Mouse (Mus musculus): ENCODE results near the gene Hoxc8. TPM values are rescaled to one million over a fixed set of nuclear protein-coding genes. Genes with fewer than 3 reads are reported as not detected.

The Hoxc8 gene
- polyA plus RNA-seq, 2 experiments from 2014 or later: 0.43 TPM; not detected in 1

DNA sequence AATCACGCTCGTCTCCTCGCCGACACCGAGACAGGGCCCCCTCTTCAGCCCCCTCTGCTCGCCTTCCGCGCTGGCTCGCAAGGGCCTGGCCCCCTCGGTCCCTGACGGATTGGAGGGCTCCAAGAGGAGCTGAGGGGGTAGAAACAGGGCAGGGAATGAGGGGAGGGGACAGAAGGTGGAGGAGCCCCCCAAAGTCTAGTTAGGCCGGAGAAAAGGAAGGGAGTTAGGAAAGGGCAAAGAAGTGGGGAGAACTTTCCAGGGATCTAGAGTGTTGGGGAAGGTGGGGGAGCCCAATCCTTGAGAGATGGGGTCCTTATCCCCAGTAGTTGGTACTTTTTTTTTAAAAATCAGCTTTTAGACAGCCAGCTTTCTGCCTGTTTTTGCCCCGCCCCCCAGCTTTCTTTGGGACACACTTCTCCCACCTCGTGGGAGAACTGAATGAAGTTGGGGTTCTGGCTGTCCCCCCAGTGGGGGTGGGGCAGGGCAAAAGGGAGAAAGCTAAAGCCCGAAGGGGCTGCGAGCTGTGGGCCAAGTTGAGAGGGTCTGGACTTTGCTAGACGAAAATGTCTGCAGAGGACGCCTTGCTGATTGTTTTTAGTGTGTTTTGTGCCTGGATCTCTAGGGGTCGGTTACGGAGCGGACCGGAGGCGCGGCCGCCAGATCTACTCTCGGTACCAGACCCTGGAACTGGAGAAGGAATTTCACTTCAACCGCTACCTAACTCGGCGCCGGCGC lies 19.9 kb downstream of the Hoxc8 start:
- ATAC-seq: no peak

DNA sequence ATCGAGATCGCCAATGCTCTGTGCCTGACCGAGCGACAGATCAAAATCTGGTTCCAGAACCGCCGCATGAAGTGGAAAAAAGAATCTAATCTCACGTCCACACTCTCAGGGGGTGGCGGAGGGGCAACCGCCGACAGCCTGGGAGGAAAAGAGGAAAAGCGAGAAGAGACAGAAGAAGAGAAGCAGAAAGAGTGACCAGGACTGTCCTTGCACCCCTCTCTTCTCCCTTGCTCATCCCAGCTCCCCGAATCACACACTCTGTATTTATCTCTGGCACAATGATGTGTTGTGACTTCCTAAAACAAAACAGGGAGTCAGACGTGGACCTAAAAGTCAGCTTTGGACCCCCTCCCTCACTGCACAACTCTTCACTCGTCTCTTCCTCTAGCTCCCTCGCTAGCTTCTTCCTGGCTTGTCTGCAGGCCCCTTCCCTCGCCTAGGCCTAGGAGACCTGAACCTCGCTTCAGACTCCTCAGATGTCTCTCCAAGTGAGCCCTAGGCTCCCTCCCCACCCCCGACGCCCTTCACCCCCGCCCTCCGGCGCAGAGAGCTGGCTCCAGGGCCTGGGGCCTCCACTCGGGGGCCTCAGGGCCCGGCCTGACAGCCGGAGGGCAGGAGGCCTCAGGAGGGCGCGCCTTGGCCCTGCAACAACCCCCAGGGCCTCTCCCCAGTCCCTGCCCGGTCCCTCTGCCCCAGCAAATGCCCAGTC lies 20.6 kb downstream of the Hoxc8 start:
- no peak for ATAC-seq

DNA sequence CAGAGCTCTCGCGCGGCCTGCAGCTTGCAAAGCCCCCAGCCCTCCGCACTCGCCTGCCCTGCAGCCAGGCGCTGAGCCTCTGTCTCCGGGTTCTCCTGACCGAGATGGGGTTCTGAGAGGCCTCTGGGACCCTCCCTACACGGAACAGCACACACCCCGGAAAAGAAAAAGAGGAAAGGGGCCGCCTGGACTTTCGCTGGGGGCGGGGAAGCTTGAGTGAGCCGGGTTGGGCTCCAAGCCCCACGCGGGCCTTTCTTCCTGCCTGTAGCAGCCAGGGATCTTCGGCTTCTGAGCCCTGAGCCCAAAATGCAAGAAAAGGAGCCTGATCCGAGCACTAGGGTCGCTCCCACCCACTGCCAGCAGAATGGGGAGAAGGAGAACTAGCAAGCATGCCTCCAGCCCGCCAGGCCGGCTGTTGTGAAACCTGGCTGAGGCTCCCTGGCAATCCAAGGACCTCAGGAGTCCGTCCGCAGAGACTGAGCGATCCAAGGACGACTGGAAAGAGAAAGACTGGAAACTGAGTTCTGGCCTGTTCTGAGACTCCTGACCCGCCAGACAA lies 21.6 kb downstream of the Hoxc8 start:
- no peak for ATAC-seq

DNA sequence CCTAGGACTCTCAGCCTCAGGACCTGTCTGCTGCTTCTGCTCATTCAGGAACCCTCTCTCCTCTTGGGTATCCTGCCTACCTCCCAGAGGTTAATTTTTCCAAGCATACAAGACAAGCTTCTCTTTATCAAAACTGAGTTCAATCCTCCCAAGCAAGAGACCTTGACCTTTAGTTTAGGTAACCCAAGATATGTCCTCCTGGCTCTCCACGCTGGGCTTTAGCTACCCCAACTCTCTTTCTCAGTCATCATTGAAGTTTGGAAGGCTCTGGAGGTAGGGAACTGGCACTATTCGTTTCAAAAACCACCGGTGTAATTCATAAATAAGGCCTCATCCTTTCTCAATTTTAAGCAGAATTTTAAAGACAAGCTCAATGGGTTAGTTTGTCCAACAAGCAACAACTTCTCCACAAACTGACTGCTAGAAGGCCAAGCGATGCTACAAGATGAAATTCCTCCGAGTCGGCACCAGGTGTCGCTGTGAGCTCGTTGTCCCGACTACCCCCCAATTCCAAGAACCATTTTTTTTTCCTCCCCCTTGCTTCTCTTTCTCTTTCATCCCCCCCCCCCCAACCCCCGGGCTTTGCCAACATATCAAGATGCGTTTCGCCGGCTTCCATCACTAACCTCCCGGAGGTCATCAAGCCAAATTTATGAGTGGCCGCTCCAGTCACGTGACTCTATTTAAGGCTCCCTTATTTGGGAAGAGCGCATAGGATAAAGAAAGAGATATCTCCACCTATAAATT lies 23.0 kb downstream of the Hoxc8 start:
- no peak for ATAC-seq

DNA sequence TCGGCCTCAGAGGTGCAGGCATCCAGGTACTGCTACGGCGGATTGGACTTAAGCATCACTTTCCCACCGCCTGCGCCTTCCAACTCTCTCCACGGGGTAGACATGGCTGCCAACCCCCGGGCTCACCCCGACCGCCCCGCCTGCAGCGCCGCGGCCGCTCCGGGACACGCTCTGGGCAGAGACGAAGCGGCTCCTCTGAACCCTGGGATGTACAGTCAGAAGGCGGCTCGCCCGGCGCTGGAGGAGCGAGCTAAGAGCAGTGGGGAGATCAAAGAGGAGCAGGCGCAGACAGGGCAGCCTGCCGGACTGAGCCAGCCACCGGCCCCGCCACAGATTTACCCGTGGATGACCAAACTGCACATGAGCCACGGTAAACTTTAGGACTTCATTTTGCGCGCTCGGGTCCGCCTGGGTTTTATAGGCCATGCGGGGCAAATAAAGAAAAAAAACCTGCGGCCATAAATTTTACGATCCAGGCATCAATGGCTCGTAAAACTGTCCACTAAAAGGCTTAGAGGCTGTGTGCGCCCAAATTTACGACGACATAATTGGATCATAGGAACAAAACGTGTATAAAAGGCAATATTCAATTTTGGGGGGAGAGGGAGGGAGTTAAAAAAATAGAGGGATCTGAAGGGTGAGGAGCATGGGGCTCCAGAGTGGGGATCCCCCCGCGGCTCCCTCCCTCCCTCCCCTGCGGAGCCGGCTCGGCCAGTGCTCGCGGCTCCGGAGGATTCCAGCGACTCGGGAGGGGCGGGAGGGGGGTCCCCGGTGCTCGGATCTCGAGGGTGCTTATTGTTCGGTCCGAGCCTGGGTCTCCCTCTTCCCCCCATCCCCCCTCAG lies 24.0 kb downstream of the Hoxc8 start:
- ATAC-seq: no peak

DNA sequence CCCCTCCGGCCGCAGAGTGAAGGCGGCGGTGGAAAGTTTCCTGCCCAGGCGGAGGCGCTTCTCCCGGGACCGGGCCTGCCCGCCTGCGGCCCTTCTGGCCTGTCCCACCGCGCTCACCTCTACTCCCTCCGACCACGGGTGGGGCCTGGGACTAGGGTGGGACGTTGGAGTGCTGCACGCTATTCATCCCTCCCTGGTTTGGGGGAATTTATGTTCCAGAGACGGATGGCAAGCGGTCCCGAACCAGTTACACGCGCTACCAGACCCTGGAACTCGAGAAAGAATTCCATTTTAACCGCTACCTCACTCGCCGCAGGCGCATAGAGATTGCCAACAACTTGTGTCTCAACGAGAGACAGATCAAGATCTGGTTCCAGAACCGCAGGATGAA lies 24.6 kb downstream of the Hoxc8 start:
- ATAC-seq: no peak

DNA sequence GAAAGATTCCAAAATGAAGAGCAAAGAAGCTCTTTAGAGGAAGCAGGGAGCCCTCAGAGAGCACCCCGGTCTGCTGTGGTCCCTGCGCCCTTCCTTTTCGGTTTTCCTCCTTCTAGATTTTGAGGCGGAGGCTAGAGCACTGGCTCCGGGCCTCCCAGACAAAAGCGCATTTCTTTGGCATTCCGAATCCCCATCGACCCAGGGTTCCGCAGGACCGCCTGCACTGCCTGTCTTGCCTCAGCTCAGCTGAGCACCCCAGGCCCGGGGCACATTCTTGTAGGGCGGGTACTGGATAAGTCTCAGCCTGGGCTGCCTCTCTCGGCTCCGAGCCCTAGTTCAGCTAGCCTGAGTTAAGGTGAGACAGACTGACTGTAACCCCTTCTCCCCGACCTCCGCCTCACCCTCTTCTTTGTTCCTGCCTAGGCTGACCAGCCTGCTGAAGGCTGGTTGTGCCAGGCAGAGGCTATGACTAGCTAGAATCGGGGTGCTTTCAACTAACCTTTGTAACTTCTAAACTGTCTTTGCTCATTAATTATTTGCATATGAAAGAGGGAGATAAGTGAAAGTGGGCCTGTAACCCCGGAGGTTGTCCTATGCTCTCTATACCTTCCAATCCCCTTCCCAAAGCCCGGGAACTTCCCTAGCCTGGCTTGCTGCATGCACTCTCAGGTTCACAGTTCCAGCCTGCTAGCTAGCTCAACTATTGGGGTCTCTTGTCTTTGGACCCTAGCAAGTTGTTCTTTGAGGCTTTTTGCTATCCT lies 25.2 kb downstream of the Hoxc8 start:
- no peak for ATAC-seq

DNA sequence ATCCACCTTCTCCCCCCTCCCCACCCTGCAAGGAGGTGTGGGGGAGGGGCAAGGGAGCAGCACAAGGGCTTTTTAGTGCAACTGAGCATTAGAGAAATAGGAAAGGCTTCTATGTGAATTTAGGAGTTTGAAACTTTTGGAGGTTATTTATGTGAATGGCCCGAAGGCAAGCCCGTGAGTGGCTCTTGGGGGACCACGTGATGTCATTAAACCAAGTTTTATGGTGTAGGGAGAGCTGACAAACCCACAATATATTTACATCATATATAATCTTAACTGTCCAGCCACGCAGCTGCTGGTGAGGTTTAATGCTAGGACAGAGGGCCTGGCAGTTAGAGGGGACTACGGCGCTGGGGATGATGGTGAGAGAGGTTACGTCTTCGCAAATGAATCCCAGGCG lies 28.2 kb downstream of the Hoxc8 start, which contains the start of gene Hoxc4:
Hoxc4 (plus strand) TSS at position 299 of the 400 bp plus-strand sequence.
- no peak for ATAC-seq

DNA sequence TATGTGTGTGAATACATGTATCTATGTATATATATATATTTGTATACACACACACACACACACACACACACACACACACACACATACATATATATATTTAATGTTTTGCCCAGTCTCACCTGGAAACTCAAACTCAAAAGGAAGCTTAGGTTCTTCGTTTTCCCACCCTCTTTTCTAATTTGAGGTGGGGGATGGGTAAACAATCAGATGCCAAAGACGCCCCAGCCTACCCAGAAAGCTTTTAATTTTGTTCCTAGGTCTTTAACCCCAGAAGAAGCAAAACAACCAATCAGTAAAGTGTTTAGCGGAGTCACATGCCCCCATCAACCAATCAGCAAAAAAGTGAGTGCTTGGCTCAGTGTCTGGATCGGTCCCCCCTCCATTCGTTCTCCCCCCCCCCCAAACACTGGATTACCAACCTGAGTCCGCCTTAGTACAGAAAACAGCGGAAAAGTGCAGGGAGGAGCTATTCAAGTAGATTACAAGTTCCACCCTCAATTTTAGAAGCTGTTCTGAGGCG lies 30.6 kb downstream of the Hoxc8 start:
- ATAC-seq: no peak

DNA sequence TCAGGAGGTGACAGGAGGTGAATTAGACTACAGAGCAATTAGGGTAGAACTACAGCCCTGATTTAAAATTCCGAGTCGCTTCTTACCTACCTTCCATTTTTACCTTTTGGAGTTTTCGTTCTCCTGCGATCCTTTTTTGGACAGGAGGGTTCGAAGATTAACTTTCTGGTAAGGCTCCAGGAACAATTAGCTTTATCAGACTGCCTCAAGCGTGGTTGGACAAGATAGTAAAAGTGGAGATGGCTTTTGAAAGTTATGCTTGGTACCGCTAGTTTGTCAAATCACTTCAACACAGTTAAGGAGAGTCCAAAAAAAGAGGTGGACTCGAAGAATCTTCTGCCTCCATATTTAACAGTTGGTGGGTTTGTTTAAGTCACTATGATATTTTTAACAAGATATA lies 31.1 kb downstream of the Hoxc8 start:
- ATAC-seq: no peak

DNA sequence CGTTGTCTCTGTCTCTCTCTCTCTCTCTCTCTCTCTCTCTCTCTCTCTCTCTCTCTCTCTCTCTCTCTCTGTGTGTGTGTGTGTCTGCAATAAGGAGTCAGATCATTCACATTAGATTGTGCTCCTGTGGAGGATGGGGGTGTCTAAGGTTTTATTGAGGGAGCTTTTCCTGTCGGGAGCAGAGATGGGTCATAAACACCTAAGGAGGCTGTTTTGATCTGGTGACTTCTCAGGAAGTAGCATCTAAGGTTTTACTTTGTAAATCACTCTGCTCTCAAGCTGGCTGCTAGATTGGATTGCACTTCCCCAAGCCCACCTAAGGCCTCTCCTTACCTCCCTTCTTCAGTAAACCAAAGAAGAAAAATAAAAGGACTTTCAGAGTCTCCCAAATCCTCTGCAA lies 33.7 kb downstream of the Hoxc8 start:
- ATAC-seq: no peak

DNA sequence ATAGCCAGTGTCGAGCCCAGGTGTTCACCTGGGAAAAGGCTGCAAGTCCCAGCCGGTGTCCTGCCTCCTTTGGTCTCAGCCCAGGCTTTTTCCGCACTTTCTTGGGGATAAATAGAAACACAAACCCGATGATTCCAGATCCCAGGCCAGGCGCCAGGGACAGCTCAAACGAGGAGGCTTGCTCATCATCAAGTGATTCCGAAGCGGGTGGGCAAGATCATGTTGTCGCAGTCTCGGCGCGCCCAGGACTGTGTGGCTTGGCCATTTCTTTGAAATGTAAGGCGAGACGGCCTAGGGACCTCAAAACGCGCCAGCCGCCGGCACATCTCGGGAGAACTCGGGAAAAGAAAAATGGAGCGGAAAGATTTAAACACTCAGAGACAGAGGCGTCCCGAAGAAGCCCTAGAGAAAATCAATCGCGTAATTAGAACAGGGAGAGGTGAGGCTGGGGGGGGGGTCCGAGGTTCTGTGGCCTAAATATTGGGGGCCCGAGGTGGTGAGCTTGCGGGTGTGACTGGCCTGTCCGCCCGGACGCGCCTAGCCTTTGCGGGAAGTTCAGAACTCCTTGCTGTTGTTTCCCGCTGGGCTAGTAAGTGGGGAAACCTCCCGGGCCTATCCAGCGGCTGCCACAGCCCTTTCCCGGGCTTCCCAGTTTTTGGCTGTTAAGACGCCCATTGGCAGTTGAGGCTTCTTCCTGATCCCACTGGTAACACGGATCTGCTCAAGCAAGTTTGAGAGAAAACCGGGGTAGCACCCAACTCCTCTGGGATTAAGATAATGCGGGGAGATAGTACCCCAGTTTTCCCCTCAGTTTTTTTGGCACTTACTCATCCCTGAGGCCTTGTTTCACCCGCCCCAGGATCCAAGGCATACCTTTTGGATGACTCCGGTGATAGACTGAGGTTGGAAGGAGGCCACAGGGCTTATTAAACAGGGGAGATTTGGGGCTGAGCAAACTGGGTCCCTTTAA lies 37.1 kb downstream of the Hoxc8 start:
- ATAC-seq: no peak

DNA sequence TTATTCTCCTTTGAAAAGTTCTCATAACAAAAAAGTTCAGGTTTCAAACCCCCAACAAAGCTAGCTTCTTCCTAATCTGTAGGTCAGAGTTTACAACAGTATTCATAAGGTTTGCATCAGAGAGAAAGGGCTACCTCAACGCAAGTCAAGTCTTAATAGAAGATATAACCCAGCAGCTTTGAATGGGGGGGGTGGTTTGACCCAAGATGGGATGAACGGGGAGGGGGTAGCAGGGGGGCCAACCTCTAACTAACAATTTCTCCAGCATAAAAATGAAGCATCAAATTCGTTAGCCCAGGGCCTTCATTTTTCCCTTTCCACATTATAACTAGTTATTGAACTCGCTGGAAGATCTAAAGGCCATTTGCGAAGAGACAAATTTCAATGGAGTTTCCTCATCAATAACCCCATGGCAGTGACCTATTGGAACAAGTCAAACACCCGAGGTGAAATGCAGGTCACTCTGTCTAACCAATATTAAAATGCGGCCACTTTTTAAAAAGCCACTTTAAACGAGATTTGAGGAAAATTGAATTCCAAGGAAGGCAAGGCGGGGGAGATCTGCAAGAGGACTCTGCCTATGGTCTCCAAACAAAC lies 38.6 kb downstream of the Hoxc8 start:
- no peak for ATAC-seq

DNA sequence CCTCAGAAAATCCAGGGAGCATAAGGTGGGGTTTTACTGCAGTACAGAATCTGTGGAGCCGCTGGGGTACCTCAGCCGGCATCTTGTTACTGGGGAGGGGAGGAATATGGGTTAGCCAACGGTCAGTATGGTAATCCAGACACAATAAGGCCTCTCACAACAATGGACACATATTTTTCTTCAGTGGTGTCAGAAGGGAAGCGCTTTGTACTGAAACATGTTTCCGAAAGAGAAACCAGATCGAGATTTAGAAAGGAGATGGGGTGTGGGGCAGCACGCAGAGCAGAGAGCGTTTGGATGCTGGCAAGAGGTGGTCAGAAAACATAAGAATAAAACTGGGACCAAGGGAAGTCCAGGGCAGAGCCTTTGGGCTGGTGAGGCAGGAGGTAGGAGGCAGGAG lies 39.7 kb downstream of the Hoxc8 start:
- no peak for ATAC-seq

DNA sequence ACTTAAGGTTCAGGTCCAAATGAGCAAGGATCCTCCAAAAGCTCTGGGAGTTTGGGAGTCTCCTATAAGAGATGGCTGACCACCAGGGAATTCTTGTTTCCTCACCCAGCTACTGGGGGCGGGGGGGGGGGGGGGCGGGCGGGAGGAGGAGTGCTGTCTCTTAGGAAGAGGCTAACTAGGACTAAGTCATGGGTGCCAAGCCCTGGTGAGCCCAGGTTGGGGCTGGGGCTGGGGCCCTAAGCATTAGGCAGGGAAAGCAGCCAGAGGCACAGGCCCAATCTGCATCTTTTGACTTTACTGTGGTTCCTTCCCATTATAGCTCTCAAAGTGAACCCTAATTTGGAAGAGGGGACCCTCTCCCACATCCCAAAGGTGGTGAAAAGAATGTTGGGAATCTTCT lies 41.8 kb downstream of the Hoxc8 start:
- ATAC-seq: no peak

DNA sequence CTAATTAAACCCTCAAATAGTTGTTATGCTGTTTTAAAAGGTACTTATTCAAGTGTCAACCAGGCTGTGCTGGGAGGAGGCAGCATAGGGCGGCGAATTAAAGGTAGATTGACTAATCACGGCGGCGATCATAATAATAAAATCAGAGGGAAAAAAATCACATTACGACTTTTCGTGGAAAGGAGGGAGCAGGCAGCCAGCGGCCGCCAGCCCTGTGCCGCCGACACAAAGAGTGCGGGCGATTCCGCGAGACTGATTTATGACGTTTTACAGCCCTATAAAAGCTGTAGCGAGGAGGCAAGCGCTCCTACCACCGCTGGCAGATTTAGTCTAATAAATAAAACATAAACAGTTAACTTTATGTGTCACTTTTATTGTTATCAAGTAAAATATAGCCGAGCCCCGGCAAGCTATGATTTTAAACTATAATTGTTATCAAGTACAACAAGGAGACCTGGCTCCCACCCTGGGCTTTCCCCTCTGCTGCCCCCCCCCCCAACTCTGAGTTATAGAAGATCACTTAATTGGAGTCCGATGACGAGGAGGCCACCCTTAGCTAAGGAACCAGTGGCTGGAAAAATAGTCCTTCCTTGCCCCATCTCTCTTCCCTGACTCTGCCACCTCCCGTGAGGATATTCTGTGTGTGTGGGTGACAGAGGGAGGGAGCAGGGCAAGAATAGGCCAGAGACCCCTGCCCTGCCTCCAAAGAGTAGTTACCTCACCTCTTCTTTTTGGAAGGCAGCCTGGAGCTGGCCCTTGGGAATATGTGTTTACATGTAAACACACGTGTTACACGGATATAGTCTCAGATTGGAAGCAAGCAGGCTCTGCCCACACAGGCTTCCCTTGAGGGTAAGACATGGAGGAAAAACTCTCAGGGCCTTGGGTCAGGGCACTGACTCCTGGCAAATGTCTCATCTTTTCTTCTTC lies 42.5 kb downstream of the Hoxc8 start:
- no peak for ATAC-seq

DNA sequence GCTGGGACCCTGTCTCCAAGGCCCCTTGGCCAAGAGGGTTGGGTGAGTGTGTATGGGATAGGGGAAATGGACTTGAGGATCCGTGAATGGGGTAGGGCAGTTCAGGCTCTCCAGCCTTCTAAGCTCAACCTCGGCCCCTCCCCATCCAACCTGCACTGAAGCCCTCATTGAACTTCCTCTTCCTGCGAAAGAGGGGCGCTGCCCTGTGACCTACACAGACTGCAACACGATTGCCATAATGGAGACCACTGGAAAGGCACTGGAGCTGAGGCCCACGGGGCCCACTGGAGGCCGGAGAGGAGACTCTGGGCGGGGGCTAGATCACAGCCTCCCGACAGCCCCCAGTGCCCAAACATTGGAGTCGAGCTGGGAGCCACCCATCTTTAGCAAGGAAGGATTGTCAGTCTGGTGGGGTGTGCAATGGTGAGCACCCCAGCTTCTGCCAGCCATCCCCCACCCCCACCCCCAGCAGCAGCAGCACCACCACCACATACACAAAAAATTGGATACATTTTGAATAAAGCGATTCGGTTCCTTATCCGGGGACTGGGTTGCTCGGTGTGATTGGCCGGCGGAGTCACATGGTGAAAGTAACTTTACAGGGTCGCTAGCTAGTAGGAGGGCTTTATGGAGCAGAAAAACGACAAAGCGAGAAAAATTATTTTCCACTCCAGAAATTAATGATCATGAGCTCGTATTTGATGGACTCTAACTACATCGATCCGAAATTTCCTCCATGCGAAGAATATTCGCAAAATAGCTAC lies 43.8 kb downstream of the Hoxc8 start:
- ATAC-seq: no peak

Measured in CD4-positive, CD25-positive, alpha-beta regulatory T cell, adult 4 months (primary cell).